Comparison of ENCODE assay signal across 26 mouse cellular contexts in the genomic region with DNA sequence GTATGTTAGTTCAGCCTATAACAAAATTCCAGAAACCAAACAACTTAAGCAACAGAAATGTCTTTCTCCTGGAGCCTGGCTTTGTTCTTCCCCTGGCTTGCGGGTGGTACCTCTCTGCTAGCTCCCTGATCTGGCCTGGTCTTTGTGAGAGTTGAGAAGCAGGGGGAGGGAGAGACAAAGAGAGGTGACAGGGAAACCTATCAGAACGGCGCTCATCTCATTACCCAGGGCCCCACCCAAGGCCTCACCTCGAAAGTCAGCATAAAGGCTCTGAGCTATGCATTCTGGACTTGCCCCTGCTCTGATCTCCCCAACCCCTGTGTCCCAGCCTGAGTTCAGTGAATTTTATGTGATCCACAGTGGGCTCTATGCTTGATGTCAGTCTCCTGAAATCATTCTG. TPM values are rescaled to one million over a fixed set of nuclear protein-coding genes. Genes with fewer than 3 reads are reported as not detected.
DNase-seq lines count a peak whose midpoint lies in the region; ATAC-seq and TF ChIP-seq lines count a peak whose summit lies in the region.
"Had no signal": no experiment of that assay in that cellular context is flagged by ENCODE, and none has a peak within 500 bp of the region (broad histone marks: within the 10 kb centered on the region; RNA-seq: fewer than 3 reads in every experiment).

No protein-coding gene starts in this region.

- TF ChIP-seq CTCF in E14TG2a.4 (conservative IDR thresholded peaks at IDR 0.05; ENCODE audit: low read length), result no peak

- no peak overlapping the region for H3K4me2 ChIP-seq in forebrain, embryonic 16.5 days (ENCODE audit: low read length)
- H3K4me2 ChIP-seq: embryonic facial prominence, embryonic 12.5 days; forebrain, embryonic 12.5 days had no signal

- H3K27ac ChIP-seq in forebrain, embryonic 10.5 days, result peak overlapping the region; percentile 53; the same call in 1 of the 2 replicates
- no peak overlapping the region for H3K27ac ChIP-seq in forebrain, embryonic 16.5 days (ENCODE audit: low read length)
- H3K27ac ChIP-seq in limb, embryonic 10.5 days, result 0 out of 2 replicates have a peak overlapping the region, but pooled peaks have one; percentile 15
- H3K27ac ChIP-seq: embryonic facial prominence, embryonic 10.5 days; embryonic facial prominence, embryonic 12.5 days; forebrain, embryonic 12.5 days had no signal

- WGBS in forebrain, embryonic 10.5 days, result 39% methylated on average over 4 of the region's 4 CpGs
- 31% methylated on average over 4 of the region's 4 CpGs for WGBS in forebrain, embryonic 16.5 days
- WGBS in limb, embryonic 10.5 days, result 28% methylated on average over 4 of the region's 4 CpGs

- ATAC-seq in forebrain, embryonic 16.5 days, result no peak
- ATAC-seq in megakaryocyte, adult 5-6 weeks (ENCODE audit: poor library complexity, severe bottlenecking), result no peak
- ATAC-seq: activated CD4-positive, CD25-positive, alpha-beta regulatory T cell, adult 4 months; CD4-positive, CD25-positive, alpha-beta regulatory T cell, adult 4 months; forebrain, embryonic 14.5 days; forebrain, postnatal 0 days; Patski had no signal

- no peak overlapping the region for H3K4me3 ChIP-seq in forebrain, embryonic 10.5 days
- no peak overlapping the region for H3K4me3 ChIP-seq in forebrain, embryonic 16.5 days (replicated peaks; ENCODE audit: low read length)
- H3K4me3 ChIP-seq in E14TG2a.4 (replicated peaks; ENCODE audit: low read length), result peak overlapping the region; percentile 20; the same call in 1 of the 2 replicates
- H3K4me3 ChIP-seq in limb, embryonic 10.5 days, result no peak overlapping the region
- H3K4me3 ChIP-seq: embryonic facial prominence, embryonic 10.5 days; embryonic facial prominence, embryonic 12.5 days; forebrain, embryonic 12.5 days had no signal

- no peaks in the 10 kb centered on the region for H3K36me3 ChIP-seq in forebrain, embryonic 10.5 days (replicated peaks)
- H3K36me3 ChIP-seq in forebrain, embryonic 16.5 days (ENCODE audit: control insufficient read depth, insufficient read depth), result no peaks in the 10 kb centered on the region
- no peaks in the 10 kb centered on the region for H3K36me3 ChIP-seq in E14TG2a.4 (ENCODE audit: insufficient read depth, low read length)
- H3K36me3 ChIP-seq in limb, embryonic 10.5 days, result no peaks in the 10 kb centered on the region
- H3K36me3 ChIP-seq: embryonic facial prominence, embryonic 10.5 days; embryonic facial prominence, embryonic 12.5 days; forebrain, embryonic 12.5 days; G1E had no signal

- H3K4me1 ChIP-seq in forebrain, embryonic 10.5 days, result peaks cover 24% of the 10 kb centered on the region
- H3K4me1 ChIP-seq in forebrain, embryonic 16.5 days (replicated peaks; ENCODE audit: control insufficient read depth, insufficient read depth, low read length), result no peaks in the 10 kb centered on the region
- H3K4me1 ChIP-seq in E14TG2a.4 (replicated peaks; ENCODE audit: low read depth, low read length), result peaks cover 61% of the 10 kb centered on the region
- peaks cover 14% of the 10 kb centered on the region; the same call in 1 of the 2 replicates for H3K4me1 ChIP-seq in limb, embryonic 10.5 days

- H3K9me3 ChIP-seq in forebrain, embryonic 10.5 days, result no peaks in the 10 kb centered on the region
- H3K9me3 ChIP-seq in forebrain, embryonic 16.5 days (ENCODE audit: control insufficient read depth, low read length), result no peaks in the 10 kb centered on the region
- no peaks in the 10 kb centered on the region for H3K9me3 ChIP-seq in E14TG2a.4 (ENCODE audit: low read length)
- no peaks in the 10 kb centered on the region for H3K9me3 ChIP-seq in limb, embryonic 10.5 days (replicated peaks)
- H3K9me3 ChIP-seq: embryonic facial prominence, embryonic 10.5 days; embryonic facial prominence, embryonic 12.5 days; forebrain, embryonic 12.5 days; G1E had no signal

- H3K27me3 ChIP-seq in forebrain, embryonic 10.5 days (ENCODE audit: poor library complexity, severe bottlenecking), result peaks cover 15% of the 10 kb centered on the region
- no peaks in the 10 kb centered on the region for H3K27me3 ChIP-seq in forebrain, embryonic 16.5 days (replicated peaks; ENCODE audit: control insufficient read depth, insufficient read depth, low read length)
- peaks cover 31% of the 10 kb centered on the region for H3K27me3 ChIP-seq in E14TG2a.4 (ENCODE audit: insufficient read depth, low read length)
- H3K27me3 ChIP-seq in limb, embryonic 10.5 days (ENCODE audit: low read depth, poor library complexity, severe bottlenecking), result no peaks in the 10 kb centered on the region
- H3K27me3 ChIP-seq: embryonic facial prominence, embryonic 12.5 days had no signal

- no peak overlapping the region for H3K9ac ChIP-seq in forebrain, embryonic 16.5 days (replicated peaks; ENCODE audit: low read depth, low read length)
- H3K9ac ChIP-seq: embryonic facial prominence, embryonic 12.5 days; forebrain, embryonic 12.5 days; forebrain, postnatal 0 days had no signal

- DNase-seq in forebrain, embryonic 10.5 days (ENCODE audit: extremely low spot score, low spot score), result no peak
- DNase-seq in R1 (ENCODE audit: low read depth, low spot score), result peak; percentile 63
- no peak for DNase-seq in limb, embryonic 10.5 days (ENCODE audit: low spot score)
- DNase-seq in spleen, postnatal 36 days (ENCODE audit: low spot score in 2 of 2), result no peak
- DNase-seq: adrenal gland, adult 8-10 months; adrenal gland, postnatal 14 days; adrenal gland, postnatal 36 days; B cell, adult 2 months; cerebellum, adult 11-12 months; cerebellum, adult 2 months; cerebellum, adult 9-10 months; cerebellum, postnatal 10 days; cerebellum, postnatal 25 days; forebrain, postnatal 0 days had no signal

RNA-seq across cellular contexts. Expression of gene Gal, which starts 20.3 kb away (rescaled TPM):
- polyA plus RNA-seq in forebrain, embryonic 10.5 days (2016; fragmentation: Nextera tagmentation; extraction: Ambion mirVana), result 0.54 and 0.81 TPM in 2 replicates
- 2.2 and 9.8 TPM in 2 replicates for polyA plus RNA-seq in forebrain, embryonic 16.5 days (2015; fragmentation: Nextera tagmentation; extraction: Ambion mirVana)
- 1.6 TPM in 2 replicates for polyA plus RNA-seq in limb, embryonic 10.5 days (2016; fragmentation: Nextera tagmentation; extraction: Ambion mirVana)
- 1.1 and 2.0 TPM in 2 replicates for total RNA-seq in megakaryocyte, adult 5-6 weeks (2015)
- total RNA-seq in megakaryocyte, adult 5-6 weeks (2017), result 0.70 TPM in 1 of 2 replicates, not detected in the other
- total RNA-seq: CH12.LX, G1E had no signal
- polyA plus RNA-seq: G1E, Patski had no signal

RNA-seq across cellular contexts. Expression of gene Tesmin, which starts 46.0 kb away (rescaled TPM):
- polyA plus RNA-seq in forebrain, embryonic 10.5 days (2016; fragmentation: Nextera tagmentation; extraction: Ambion mirVana), result 0.17 and 0.22 TPM in 2 replicates
- polyA plus RNA-seq in forebrain, embryonic 16.5 days (2015; fragmentation: Nextera tagmentation; extraction: Ambion mirVana), result 0.24 and 0.32 TPM in 2 replicates
- polyA plus RNA-seq in limb, embryonic 10.5 days (2016; fragmentation: Nextera tagmentation; extraction: Ambion mirVana), result 0.20 TPM in 2 replicates
- 1.4 and 4.0 TPM in 2 replicates for total RNA-seq in megakaryocyte, adult 5-6 weeks (2015)
- total RNA-seq in megakaryocyte, adult 5-6 weeks (2017), result 1.3 and 2.8 TPM in 2 replicates
- polyA plus RNA-seq: activated CD4-positive, CD25-positive, alpha-beta regulatory T cell, adult 4 months; CD4-positive, CD25-positive, alpha-beta regulatory T cell, adult 4 months had no signal
